In genomic region chr3:88834951-88835491, GRCm38 (mm10) we compare ENCODE assay signal across 8 mouse cellular contexts. TPM values are rescaled to one million over a fixed set of nuclear protein-coding genes. Genes with fewer than 3 reads are reported as not detected.
DNase-seq lines count a peak whose midpoint lies in the region; ATAC-seq and TF ChIP-seq lines count a peak whose summit lies in the region.
"Not testable (repeated sequence)": the region's sequence is repeated elsewhere in the genome, so short reads cannot be mapped to it uniquely, and the experiment has no call there.

Gene Gon4l (plus strand): TSS chr3:88835231.

- TF ChIP-seq CTCF in forebrain, postnatal 0 days (IDR thresholded peaks at IDR 0.05; ENCODE audit: low read depth): not testable (repeated sequence)

- DNase-seq in MN1 (ENCODE audit: low spot score): peak; percentile 66
- peak; percentile 41 for DNase-seq in cerebellum, adult 8-10 months
- DNase-seq in forebrain, postnatal 0 days: peak; percentile 75
- DNase-seq in heart, postnatal 36 days: peak; percentile 26 to 57
- DNase-seq in large intestine, adult 2 months (ENCODE audit: low read depth, low spot score): peak; percentile 6
- DNase-seq in neural tube, embryonic 10.5 days (ENCODE audit: extremely low spot score, low spot score): peak; percentile 59
- peak; percentile 23 to 31 for DNase-seq in thymus, adult 18-20 months

- peak; percentile 69 for ATAC-seq in forebrain, postnatal 0 days
- ATAC-seq in liver, embryonic 15.5 days (ENCODE audit: insufficient read depth): peak; percentile 85

- peak within 1 kb of the TSS; percentile 22; the same call in 1 of the 2 replicates for H3K9ac ChIP-seq in forebrain, postnatal 0 days
- peak within 1 kb of the TSS; percentile 43 for H3K9ac ChIP-seq in liver, embryonic 15.5 days

- H3K4me2 ChIP-seq in forebrain, postnatal 0 days (ENCODE audit: low read depth): peak within 1 kb of the TSS; percentile 42
- peak within 1 kb of the TSS; percentile 72 for H3K4me2 ChIP-seq in liver, embryonic 15.5 days

- peak within 1 kb of the TSS; percentile 31 for H3K4me3 ChIP-seq in forebrain, postnatal 0 days (ENCODE audit: low read depth, low read length)
- H3K4me3 ChIP-seq in liver, embryonic 15.5 days (replicated peaks): peak within 1 kb of the TSS; percentile 57

- WGBS in forebrain, postnatal 0 days: 2% methylated on average over 22 of the region's 39 CpGs
- 4% methylated on average over 32 of the region's 39 CpGs for WGBS in large intestine, adult 2 months
- 3% methylated on average over 26 of the region's 39 CpGs for WGBS in liver, embryonic 15.5 days (ENCODE audit: insufficient replicate concordance)

- not testable (repeated sequence) for H3K9me3 ChIP-seq in forebrain, postnatal 0 days (ENCODE audit: low read length); liver, embryonic 15.5 days (replicated peaks)

- not testable (repeated sequence) for H3K36me3 ChIP-seq in forebrain, postnatal 0 days (ENCODE audit: insufficient read depth)
- H3K36me3 ChIP-seq in liver, embryonic 15.5 days (replicated peaks): peaks cover 15% of the 10 kb centered on the region

- not testable (repeated sequence) for H3K4me1 ChIP-seq in forebrain, postnatal 0 days (ENCODE audit: insufficient read depth)
- H3K4me1 ChIP-seq in liver, embryonic 15.5 days (replicated peaks): peaks cover 15% of the 10 kb centered on the region

- not testable (repeated sequence) for H3K27me3 ChIP-seq in forebrain, postnatal 0 days (ENCODE audit: insufficient read depth, low read length); liver, embryonic 15.5 days

- H3K27ac ChIP-seq in forebrain, postnatal 0 days (ENCODE audit: low read depth, low read length): peak within 1 kb of the TSS; percentile 77
- H3K27ac ChIP-seq in liver, embryonic 15.5 days (replicated peaks): peak within 1 kb of the TSS; percentile 51; the same call in 1 of the 2 replicates

- intact Hi-C loops in heart, postnatal 36 days (cut with DNase I): not testable (repeated sequence)

RNA-seq across cellular contexts. Expression of gene Gon4l, which starts in this region (rescaled TPM):
- total RNA-seq in forebrain, postnatal 0 days (2014; rRNA removed): 37.8 and 50.0 TPM in 2 replicates
- 6.4 and 8.0 TPM in 2 replicates for polyA plus RNA-seq in forebrain, postnatal 0 days (2015; fragmentation: Nextera tagmentation; extraction: Ambion mirVana)
- 10 to 100 TPM; 20.6 to 21.0 TPM for total RNA-seq in heart, postnatal 36 days (2021)
- polyA plus RNA-seq in large intestine, adult 2 months (2012; rRNA removed): 9.4 and 12.2 TPM in 2 replicates
- 2.7 and 3.3 TPM in 2 replicates for polyA plus RNA-seq in liver, embryonic 15.5 days (2015; fragmentation: Nextera tagmentation; extraction: Ambion mirVana)

Comparison
In these comparisons a context has a peak if more than half of its experiments do, and no peak if none do; other contexts are left out.
1. Peak in every context shown above with its lines: DNase-seq, ATAC-seq, H3K4me3 ChIP-seq and H3K27ac ChIP-seq.
2. DNase-seq: peak in every context shown above with its lines; median percentile 75 in forebrain, postnatal 0 days; 66 in MN1; 59 in neural tube, embryonic 10.5 days; 42 in heart, postnatal 36 days; 41 in cerebellum, adult 8-10 months; 27 in thymus, adult 18-20 months; 6 in large intestine, adult 2 months.